Mouse (Mus musculus) embryonic fibroblast, embryonic 13.5 days (primary cell): Measurements from ENCODE around the gene Hivep3. TPM values are rescaled to one million over a fixed set of nuclear protein-coding genes. Genes with fewer than 3 reads are reported as not detected.

Experiments
- H3K27ac ChIP-seq: 2 replicates; pipeline ENCODE4 v1.5.1; 2012; ENCODE audit warnings: low read length, control low read depth, inconsistent platforms; ENCODE audit not compliant: insufficient read depth
- H3K4me1 ChIP-seq: 2 replicates; pipeline ENCODE4 v1.6.1; 2011; ENCODE audit warnings: low read length; ENCODE audit not compliant: control insufficient read depth, insufficient read depth
- H3K4me3 ChIP-seq: 2 replicates; pipeline ENCODE4 v1.5.1; 2011; ENCODE audit warnings: mild to moderate bottlenecking, control low read depth, low read length; ENCODE audit not compliant: insufficient read depth
- CTCF ChIP-seq: IDR thresholded peaks from 2 replicates; pipeline ENCODE4 v1.5.1; 2011; ENCODE audit warnings: mild to moderate bottlenecking, control low read depth, low read length, moderate library complexity, borderline replicate concordance; ENCODE audit not compliant: insufficient read depth
- POLR2A ChIP-seq: IDR thresholded peaks from 2 replicates; pipeline ENCODE4 v1.6.1; 2011; ENCODE audit warnings: low read depth, mild to moderate bottlenecking, control low read depth, low read length, moderate library complexity
- polyA plus RNA-seq: library from polyadenylated mRNA; stranded (reverse); fragments of >200 nt; gene quantifications from 2 replicates; pipeline ENCODE4 v1.2.4, GENCODE M21; 2011; ENCODE audit warnings: low read depth; ENCODE audit not compliant: missing spikeins, insufficient read length

The Hivep3 gene
- polyA plus RNA-seq, 1 experiment: 3.8 TPM

GRCm38 (mm10) chr4:120149142-120149524 is 415.5 kb downstream of the Hivep3 start:
- peak overlapping the region; percentile 62 for H3K27ac ChIP-seq
- peaks cover 10% of the 10 kb centered on the region for H3K4me1 ChIP-seq
- H3K4me3 ChIP-seq: no peak overlapping the region
- TF ChIP-seq CTCF: peak; percentile 41; the same call in 1 of the 2 replicates
- no peak for TF ChIP-seq POLR2A

- TF ChIP-seq POLR2A (no peak), CTCF (no peak)
- Histone ChIP-seq H3K4me1 (peaks cover 10% of the 10 kb centered on the region), H3K27ac (no peak overlapping the region), H3K4me3 (no peak overlapping the region)
Observed at GRCm38 (mm10) chr4:120150345-120150920, 416.8 kb downstream of the Hivep3 start.

- Histone ChIP-seq H3K4me1 (peaks cover 10% of the 10 kb centered on the region), H3K4me3 (no peak overlapping the region), H3K27ac (no peak overlapping the region)
- no peak for TF ChIP-seq CTCF
- TF ChIP-seq POLR2A: no peak
Observed at GRCm38 (mm10) chr4:120151906-120152305, 418.3 kb downstream of the Hivep3 start.

GRCm38 (mm10) chr4:120152648-120153047 is 419.1 kb downstream of the Hivep3 start:
- no peak overlapping the region for H3K27ac ChIP-seq
- no peak for TF ChIP-seq POLR2A
- no peak for TF ChIP-seq CTCF
- no peak overlapping the region for H3K4me3 ChIP-seq
- peaks cover 10% of the 10 kb centered on the region for H3K4me1 ChIP-seq

GRCm38 (mm10) chr4:120153736-120154135 is 420.2 kb downstream of the Hivep3 start:
- no peak overlapping the region for H3K27ac ChIP-seq
- H3K4me3 ChIP-seq: no peak overlapping the region
- TF ChIP-seq POLR2A (no peak), CTCF (no peak)
- peaks cover 6% of the 10 kb centered on the region for H3K4me1 ChIP-seq

- no peak overlapping the region for H3K27ac ChIP-seq
- H3K4me1 ChIP-seq: no peaks in the 10 kb centered on the region
- TF ChIP-seq POLR2A: no peak
- no peak for TF ChIP-seq CTCF
- H3K4me3 ChIP-seq: no peak overlapping the region
Observed at GRCm38 (mm10) chr4:120158714-120159310, 425.2 kb downstream of the Hivep3 start.

- H3K27ac ChIP-seq: no peak within 1 kb of the TSS
- no peak for TF ChIP-seq POLR2A
- no peak for TF ChIP-seq CTCF
- no peaks in the 10 kb centered on the region for H3K4me1 ChIP-seq
- H3K4me3 ChIP-seq: no peak within 1 kb of the TSS
Observed at GRCm38 (mm10) chr4:120161166-120161949, 427.8 kb downstream of the Hivep3 start, which contains the start of gene Edn2. Edn2 (plus strand) TSS chr4:120161206.

- no peak for TF ChIP-seq POLR2A
- Histone ChIP-seq H3K27ac (no peak overlapping the region), H3K4me3 (no peak overlapping the region), H3K4me1 (no peaks in the 10 kb centered on the region)
Observed at GRCm38 (mm10) chr4:120162586-120162985, 429.0 kb downstream of the Hivep3 start.

- no peak for TF ChIP-seq POLR2A
- no peak for TF ChIP-seq CTCF
- no peaks in the 10 kb centered on the region for H3K4me1 ChIP-seq
- no peak overlapping the region for H3K4me3 ChIP-seq
- H3K27ac ChIP-seq: no peak overlapping the region
Observed at GRCm38 (mm10) chr4:120163242-120163641, 429.7 kb downstream of the Hivep3 start.

GRCm38 (mm10) chr4:120164316-120164715 is 430.7 kb downstream of the Hivep3 start:
- Histone ChIP-seq H3K4me3 (no peak overlapping the region), H3K4me1 (no peaks in the 10 kb centered on the region), H3K27ac (no peak overlapping the region)
- TF ChIP-seq CTCF (no peak), POLR2A (no peak)
